Mouse (Mus musculus) gastrocnemius, postnatal 25 days (tissue): Measurements from ENCODE around the gene Tmem95. TPM values are rescaled to one million over a fixed set of nuclear protein-coding genes. Genes with fewer than 3 reads are reported as not detected.

Source experiments
- DNase-seq: peaks from one replicate; pipeline ENCODE4 v3.0.0; 2022
- microRNA-seq, 2 experiments: library from miRNA; unstranded; fragments of <30 nt; microRNA quantifications; one replicate each; pipeline ENCODE4 v1.2.0; 2021; ENCODE audit warnings: borderline replicate concordance in 2 of 2
- total RNA-seq, 2 experiments: library from RNA; stranded (reverse); gene quantifications; 1 replicate in 1 of 2; 2 replicates in 1 of 2; pipeline ENCODE4 v1.2.3; 2021

Gene Tmem95
- total RNA-seq, 2 experiments from 2014 or later = not detected

GRCm38 (mm10) chr11:69846738-69847688 lies 30.8 kb downstream of the Tmem95 start:
- DNase-seq = peak; percentile 32

DNA sequence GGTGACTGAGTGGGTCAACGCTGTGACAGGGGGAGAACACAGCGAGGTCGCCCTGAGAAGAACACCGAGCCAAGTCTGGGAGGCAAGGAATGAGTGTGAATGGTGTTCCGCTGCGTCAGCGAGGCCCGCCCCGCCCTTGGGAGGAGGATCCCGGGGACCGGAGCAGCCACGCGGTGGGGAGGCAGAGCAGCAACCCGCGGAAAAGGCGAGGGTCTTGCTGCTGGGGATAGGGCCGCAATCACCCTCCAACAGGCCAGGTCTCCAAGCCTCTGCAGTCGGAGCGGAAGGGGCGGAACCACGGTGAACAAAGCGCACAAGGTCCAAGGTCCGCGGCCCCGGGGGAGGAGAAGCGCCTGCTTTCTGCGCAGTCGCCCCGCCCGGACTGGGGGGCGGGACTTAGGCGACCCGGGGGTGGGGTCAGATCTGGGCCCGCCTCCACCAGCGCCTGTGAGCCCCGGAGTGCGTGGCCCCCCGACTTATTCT lies 31.6 kb downstream of the Tmem95 start, which contains the start of gene Plscr3:
Gene Plscr3 (plus strand): TSS at position 179 of the 483 bp plus-strand sequence.
- DNase-seq = peak; percentile 89

- no peak for DNase-seq
Measured at GRCm38 (mm10) chr11:69838714-69839104, 39.1 kb downstream of the Tmem95 start.

GRCm38 (mm10) chr11:69837952-69838713 lies 39.7 kb downstream of the Tmem95 start, which contains the start of gene Tmem256:
Gene Tmem256, plus strand, starts transcription at chr11:69838514.
- peak; percentile 96 for DNase-seq

- DNase-seq = no peak
Measured at GRCm38 (mm10) chr11:69837604-69837951, 40.2 kb downstream of the Tmem95 start, which contains the start of gene Nlgn2. Gene Nlgn2, minus strand, starts transcription at chr11:69837784.

- peak; percentile 58 for DNase-seq
Measured at GRCm38 (mm10) chr11:69836703-69837576, 40.9 kb downstream of the Tmem95 start.

DNA sequence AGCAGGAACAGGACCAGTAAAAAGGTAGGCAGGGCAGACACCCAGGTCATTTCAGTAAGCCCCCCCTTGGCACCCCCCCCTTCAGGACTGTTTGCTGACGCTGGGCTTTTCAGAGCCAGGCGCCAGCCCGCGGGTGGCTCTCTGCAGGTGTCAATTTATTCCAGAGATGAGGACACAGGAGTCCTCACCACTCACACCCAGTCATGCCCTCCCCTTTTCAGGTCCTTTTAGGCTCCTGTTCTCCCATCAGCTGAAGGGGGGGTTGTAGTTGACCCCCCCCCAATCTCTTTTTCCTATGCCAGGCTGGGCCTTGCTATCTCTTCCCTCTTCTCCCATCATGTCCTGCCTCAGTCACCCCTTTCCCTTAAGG lies 41.9 kb downstream of the Tmem95 start:
- DNase-seq = no peak

DNA sequence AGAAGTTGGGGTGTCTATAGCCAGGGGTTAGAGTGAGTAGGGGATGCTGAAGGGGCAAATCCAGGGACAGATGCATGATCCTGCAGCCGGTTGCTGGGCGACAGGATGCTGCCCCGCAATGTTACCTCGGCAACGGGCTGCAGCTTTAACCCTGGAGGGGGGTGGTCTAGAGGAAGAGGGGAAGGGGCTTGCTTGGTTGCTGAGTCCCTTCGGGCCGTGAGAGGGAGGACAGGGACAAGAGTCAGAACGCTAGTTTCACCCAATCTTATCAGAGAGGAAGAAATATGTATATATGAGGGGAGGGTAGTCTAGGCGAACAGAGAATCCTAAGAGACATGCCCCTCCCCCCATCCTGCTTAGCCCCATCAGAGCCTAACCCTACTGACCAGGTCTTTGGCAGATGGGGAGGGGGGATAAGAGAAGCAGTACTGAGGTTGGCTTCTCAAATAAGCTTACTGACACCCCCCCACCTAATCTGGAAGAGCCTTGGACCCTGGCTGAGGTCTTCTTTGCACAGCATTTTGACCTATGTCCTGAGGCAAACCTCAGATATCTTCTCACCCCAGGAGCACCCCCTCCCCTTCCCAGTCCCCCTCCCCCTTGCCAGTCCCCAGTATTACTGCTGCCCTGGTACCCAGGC lies 42.4 kb downstream of the Tmem95 start:
- DNase-seq = no peak

- no peak for DNase-seq
Measured at GRCm38 (mm10) chr11:69834001-69834549, 43.7 kb downstream of the Tmem95 start.

GRCm38 (mm10) chr11:69833554-69833953 lies 44.3 kb downstream of the Tmem95 start:
- DNase-seq = no peak

GRCm38 (mm10) chr11:69828832-69829231 lies 49.0 kb downstream of the Tmem95 start:
- no peak for DNase-seq

Small RNA genes within 50 kb of the gene (microRNA-seq; reads per million reads assigned to microRNA genes)
- gene Mir6924 = 0 reads per million in 2 experiments

Other genes with a start within 250 kb of the Tmem95 start
- 10 to 100 TPM; 76.0 to 77.1 TPM for gene Fxr2, start 245.0 kb downstream of the Tmem95 start, total RNA-seq
- not detected for gene Sox15, start 222.7 kb downstream of the Tmem95 start, total RNA-seq
- 10 to 100 TPM in 1 of 2 experiments, 1 to 10 TPM in 1; 6.6 to 10.0 TPM for gene Mpdu1, start 215.4 kb downstream of the Tmem95 start, total RNA-seq
- gene Cd68, start 211.9 kb downstream of the Tmem95 start, total RNA-seq = 1 to 10 TPM; 1.3 to 9.1 TPM
- gene Eif4a1, start 205.6 kb downstream of the Tmem95 start, total RNA-seq = 100 to 1,000 TPM in 1 of 2 experiments, 10 to 100 TPM in 1; 99.8 to 102 TPM
- gene Senp3, start 195.9 kb downstream of the Tmem95 start, total RNA-seq = 10 to 100 TPM; 19.1 to 23.5 TPM
- gene Tnfsf13, start 192.2 kb downstream of the Tmem95 start, total RNA-seq = 1 to 10 TPM in 1 of 2 experiments, under 1 TPM in 1; 0.67 to 1.5 TPM
- 10 to 100 TPM in 1 of 2 experiments, 1 to 10 TPM in 1; 8.3 to 11.6 TPM for gene Tnfsf12, start 182.2 kb downstream of the Tmem95 start, total RNA-seq
- gene Tnfsfm13, start 181.9 kb downstream of the Tmem95 start, total RNA-seq = 1 to 10 TPM in 1 of 2 experiments, under 1 TPM in 1; 0.87 to 2.1 TPM
- 10 to 100 TPM; 24.7 to 27.5 TPM for gene Polr2a, start 119.4 kb downstream of the Tmem95 start, total RNA-seq
- not detected for gene Slc35g3, start 116.0 kb downstream of the Tmem95 start, total RNA-seq
- 10 to 100 TPM; 23.0 to 28.1 TPM for gene Zbtb4, start 112.1 kb downstream of the Tmem95 start, total RNA-seq
- gene Chrnb1, start 82.1 kb downstream of the Tmem95 start, total RNA-seq = 10 to 100 TPM; 36.2 to 53.1 TPM
- gene Fgf11, start 76.2 kb downstream of the Tmem95 start, total RNA-seq = 1 to 10 TPM; 6.3 to 6.7 TPM
- gene Tmem102, start 72.4 kb downstream of the Tmem95 start, total RNA-seq = under 1 TPM; 0.18 to 0.35 TPM
- gene Gm39566, start 62.7 kb downstream of the Tmem95 start, total RNA-seq = not detected
- not detected for gene Spem2, start 59.6 kb downstream of the Tmem95 start, total RNA-seq
- not detected for gene Spem1, start 55.8 kb downstream of the Tmem95 start, total RNA-seq
- 1 to 10 TPM; 3.1 to 3.9 TPM for gene Nlgn2, start 40.2 kb downstream of the Tmem95 start, total RNA-seq
- gene Tmem256, start 39.5 kb downstream of the Tmem95 start, total RNA-seq = 100 to 1,000 TPM; 126 to 144 TPM
- gene Plscr3, start 31.6 kb downstream of the Tmem95 start, total RNA-seq = 10 to 100 TPM; 10.8 to 13.7 TPM
- gene Tnk1, start 19.3 kb downstream of the Tmem95 start, total RNA-seq = under 1 TPM in 1 of 2 experiments, not detected in 1; 0.11 TPM
- 1 to 10 TPM; 1.7 to 2.2 TPM for gene Kctd11, start 3.4 kb upstream of the Tmem95 start, total RNA-seq
- under 1 TPM; 0.26 to 0.38 TPM for gene Acap1, start 17.5 kb upstream of the Tmem95 start, total RNA-seq
- gene 2810408A11Rik, start 23.0 kb upstream of the Tmem95 start, total RNA-seq = not detected
- 10 to 100 TPM; 25.4 to 26.0 TPM for gene Neurl4, start 23.1 kb upstream of the Tmem95 start, total RNA-seq
- 10 to 100 TPM; 34.6 to 35.2 TPM for gene Gps2, start 35.9 kb upstream of the Tmem95 start, total RNA-seq
- 100 to 1,000 TPM; 417 to 422 TPM for gene Eif5a, start 43.9 kb upstream of the Tmem95 start, total RNA-seq
- gene Ybx2, start 57.8 kb upstream of the Tmem95 start, total RNA-seq = 10 to 100 TPM; 10.4 to 10.9 TPM
- 100 to 1,000 TPM; 306 to 340 TPM for gene Slc2a4, start 70.2 kb upstream of the Tmem95 start, total RNA-seq
- gene Cldn7, start 86.8 kb upstream of the Tmem95 start, total RNA-seq = under 1 TPM in 1 of 2 experiments, not detected in 1; 0.91 TPM
- gene Ctdnep1, start 103.1 kb upstream of the Tmem95 start, total RNA-seq = 100 to 1,000 TPM; 195 to 205 TPM
- 10 to 100 TPM; 37.0 to 44.2 TPM for gene Elp5, start 104.5 kb upstream of the Tmem95 start, total RNA-seq
- 100 to 1,000 TPM; 148 to 170 TPM for gene Gabarap, start 113.1 kb upstream of the Tmem95 start, total RNA-seq
- gene Phf23, start 117.8 kb upstream of the Tmem95 start, total RNA-seq = 10 to 100 TPM; 15.0 to 16.1 TPM
- 1 to 10 TPM; 3.7 to 4.1 TPM for gene Dvl2, start 122.6 kb upstream of the Tmem95 start, total RNA-seq
- gene Acadvl, start 137.4 kb upstream of the Tmem95 start, total RNA-seq = 100 to 1,000 TPM; 342 to 380 TPM
- 1 to 10 TPM; 5.6 to 6.9 TPM for gene Dlg4, start 138.9 kb upstream of the Tmem95 start, total RNA-seq
- not detected for gene Asgr1, start 176.1 kb upstream of the Tmem95 start, total RNA-seq
- not detected for gene Asgr2, start 214.6 kb upstream of the Tmem95 start, total RNA-seq